Mouse (Mus musculus) heart, adult 2 months (tissue): ENCODE data around the gene Krt36. TPM values are rescaled to one million over a fixed set of nuclear protein-coding genes. Genes with fewer than 3 reads are reported as not detected.

Experiments
- DNase-seq, 2 experiments: peaks; one replicate each; pipeline ENCODE4 v3.0.0; 2021
- H3K27ac ChIP-seq: fragments of 200-600 bp; 2 replicates; pipeline ENCODE4 v1.8.1; 2022
- H3K27me3 ChIP-seq: fragments of 200-500 bp; 2 replicates; pipeline ENCODE4 v1.6.1; 2012; ENCODE audit warnings: mild to moderate bottlenecking, low read length, inconsistent platforms, mixed read lengths; ENCODE audit not compliant: control insufficient read depth, insufficient read depth
- H3K36me3 ChIP-seq: fragments of 200-500 bp; 2 replicates; pipeline ENCODE4 v1.6.1; 2012; ENCODE audit warnings: low read length, inconsistent platforms; ENCODE audit not compliant: control insufficient read depth, insufficient read depth
- H3K4me1 ChIP-seq: fragments of 200-500 bp; 2 replicates; pipeline ENCODE4 v1.6.1; 2011; ENCODE audit warnings: low read length; ENCODE audit not compliant: control insufficient read depth, insufficient read depth
- H3K4me3 ChIP-seq: fragments of 200-600 bp; 2 replicates; pipeline ENCODE4 v1.8.1; 2022
- H3K79me2 ChIP-seq: fragments of 200-500 bp; replicated peaks from 2 replicates; pipeline ENCODE4 v1.6.1; 2012; ENCODE audit warnings: mild to moderate bottlenecking, inconsistent platforms, low read length, moderate library complexity, mixed read lengths; ENCODE audit not compliant: control insufficient read depth, insufficient read depth
- H3K9ac ChIP-seq: fragments of 200-500 bp; 2 replicates; pipeline ENCODE4 v1.6.1; 2012; ENCODE audit warnings: low read depth, mild to moderate bottlenecking, control low read depth, inconsistent platforms, low read length, mixed read lengths
- CTCF ChIP-seq: fragments of 200-600 bp; IDR thresholded peaks from 2 replicates; pipeline ENCODE4 v1.8.1; 2022; ENCODE audit warnings: antibody characterized with exemption, mild to moderate bottlenecking, moderate library complexity
- EP300 ChIP-seq: fragments of 200-500 bp; IDR thresholded peaks from 2 replicates; pipeline ENCODE4 v1.6.1; 2011; ENCODE audit warnings: low read depth, low read length, control low read depth; ENCODE audit not compliant: insufficient read depth
- POLR2A ChIP-seq: fragments of 200-500 bp; IDR thresholded peaks from 2 replicates; pipeline ENCODE4 v1.6.1; 2011; ENCODE audit warnings: mild to moderate bottlenecking, low read depth, low read length, control low read depth; ENCODE audit not compliant: insufficient read depth
- whole genome bisulfite sequencing: fragments of 180-500 bp; shearing (Covaris S2); methylation state at CpG from one replicate; pipeline ENCODE4 v1.1.7; 2018; 5-methylcytosine and 5-hydroxymethylcytosine counted together
- intact Hi-C: fragments of 180-260 bp; cut with DNase I; formaldehyde crosslinking; loops from one replicate; pipeline ENCODE4 v1.15.1; 2025
- polyA plus RNA-seq: library from polyadenylated mRNA; depleted of rRNA; stranded (reverse); fragments of >200 nt; gene quantifications from 2 replicates; pipeline ENCODE4 v1.2.3, GENCODE M21; 2012; rRNA removed
- total RNA-seq, 2 experiments: library from RNA; stranded (reverse); gene quantifications; 2 replicates each; pipeline ENCODE4 v1.2.3; 2021

Krt36 gene
- total and polyA plus RNA-seq, 3 experiments: not detected

DNA sequence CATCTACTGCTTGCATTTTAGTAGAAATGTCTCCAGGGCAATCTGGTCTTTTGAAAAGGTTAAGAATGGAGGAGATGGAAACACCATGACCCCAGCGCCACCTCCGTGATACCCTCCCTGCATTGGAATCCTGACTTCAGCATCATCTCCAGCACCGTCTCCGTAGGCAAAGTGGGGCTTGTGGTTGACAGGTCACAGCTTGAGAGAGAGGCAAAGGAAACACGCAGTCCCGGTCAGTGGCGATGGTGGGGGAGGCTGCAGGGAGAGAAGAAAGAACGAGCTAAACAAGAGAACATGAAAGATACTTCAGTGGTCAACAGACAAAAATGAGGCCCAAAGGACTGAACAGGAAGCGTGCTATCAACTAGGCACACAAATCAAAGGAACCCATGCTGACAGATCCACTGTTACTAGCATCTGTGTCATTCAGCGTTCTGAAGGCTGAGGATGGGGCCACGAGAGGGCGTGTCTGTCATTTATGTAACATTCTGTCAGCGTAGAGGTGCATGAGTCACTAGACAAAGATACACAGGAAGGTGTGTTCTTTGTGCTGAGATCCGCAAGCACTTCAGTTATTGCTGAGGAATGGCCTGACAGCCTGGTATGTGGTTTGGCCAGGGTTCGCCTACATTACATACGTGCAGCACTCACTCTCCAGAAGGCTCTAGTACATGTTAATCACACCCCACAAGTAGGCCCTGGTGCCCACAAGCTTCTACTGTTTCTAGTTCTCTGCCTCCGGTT, 38.0 kb downstream of the Krt36 start:
- DNase-seq: no peak
- intact Hi-C loops: loop anchor here (5.0 kb wide), 1 partner anchor 100 kb away; no protein-coding TSS in a partner anchor
- Histone ChIP-seq H3K36me3 (no peaks in the 10 kb centered on the region), H3K79me2 (no peaks in the 10 kb centered on the region), H3K27ac (no peak overlapping the region), H3K4me1 (no peaks in the 10 kb centered on the region), H3K4me3 (no peak overlapping the region), H3K27me3 (no peaks in the 10 kb centered on the region), H3K9ac (no peak overlapping the region)
- 59% methylated on average over 17 of the region's 17 CpGs for WGBS
- TF ChIP-seq EP300: no peak
- no peak for TF ChIP-seq POLR2A
- no peak for TF ChIP-seq CTCF

DNA sequence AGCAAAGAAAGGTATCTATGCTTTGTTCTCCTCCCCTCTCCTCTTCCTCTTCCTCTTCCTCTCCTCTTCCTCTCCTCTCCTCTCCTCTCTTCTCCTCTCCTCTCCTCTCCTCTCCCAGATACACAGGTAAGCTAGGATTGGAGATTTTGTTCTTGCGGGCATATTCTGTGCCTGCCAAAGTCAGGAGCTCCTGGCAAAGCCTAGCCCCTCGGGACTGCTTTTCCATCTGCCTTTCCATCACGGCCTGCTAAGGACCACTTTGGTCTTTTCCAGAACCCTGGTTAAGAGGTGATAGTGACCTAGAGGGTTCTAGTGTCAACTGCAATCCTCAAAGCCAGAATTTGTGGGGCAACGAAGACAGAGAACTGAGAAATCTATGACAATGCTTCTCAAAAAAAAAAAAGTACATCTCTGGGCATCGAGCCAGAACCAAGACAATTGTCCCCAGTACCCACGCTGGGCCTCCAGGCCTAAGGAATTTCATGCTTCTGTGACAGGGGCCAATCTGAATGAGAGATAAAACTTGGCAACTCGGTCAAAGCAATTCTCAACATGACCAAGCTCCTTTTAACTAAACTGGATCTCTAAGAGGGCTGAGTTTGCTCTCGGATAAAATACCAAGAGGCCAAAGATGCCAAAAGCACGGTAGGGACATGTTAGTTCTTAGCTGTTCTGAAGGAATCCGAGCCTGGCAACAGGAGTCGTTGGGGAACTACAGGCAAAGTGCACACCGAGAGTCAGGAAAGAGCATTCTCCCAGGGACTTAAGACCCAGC, 39.0 kb downstream of the Krt36 start:
- TF ChIP-seq CTCF (no peak), EP300 (no peak), POLR2A (no peak)

DNA sequence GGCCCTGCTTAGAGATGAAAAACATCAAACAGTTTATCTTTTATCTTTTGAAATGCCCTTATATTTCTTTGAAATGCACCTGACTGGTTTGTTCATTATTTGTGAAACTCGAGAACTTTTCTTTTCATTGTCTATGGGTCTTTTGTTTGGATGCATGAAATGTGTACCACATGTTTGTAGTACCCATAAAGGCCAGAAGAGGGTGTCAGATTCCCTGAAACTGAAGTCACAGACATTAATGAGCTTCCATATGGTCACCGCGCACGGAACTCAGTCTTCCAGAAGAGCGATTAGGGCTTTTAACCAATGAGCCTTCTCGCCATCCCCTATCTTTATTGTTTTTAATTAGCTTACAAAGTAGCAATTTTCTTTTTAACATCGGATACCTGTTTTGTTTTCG, 46.6 kb downstream of the Krt36 start:
- Histone ChIP-seq H3K36me3 (no peaks in the 10 kb centered on the region), H3K79me2 (no peaks in the 10 kb centered on the region), H3K9ac (no peak overlapping the region), H3K27ac (no peak overlapping the region), H3K4me3 (no peak overlapping the region), H3K27me3 (no peaks in the 10 kb centered on the region), H3K4me1 (no peaks in the 10 kb centered on the region)
- 77% methylated on average over 8 of the region's 8 CpGs for WGBS
- DNase-seq: no peak
- TF ChIP-seq CTCF: peak; percentile 22
- TF ChIP-seq EP300: no peak
- intact Hi-C loops: no loop called here

More for the DNA sequence above, 39.0 kb downstream of the Krt36 start:
- no peaks in the 10 kb centered on the region for H3K79me2 ChIP-seq
- H3K27ac ChIP-seq: no peak overlapping the region
- H3K4me3 ChIP-seq: no peak overlapping the region
- H3K27me3 ChIP-seq: no peaks in the 10 kb centered on the region
- 31% methylated on average over 12 of the region's 12 CpGs for WGBS
- no peak overlapping the region for H3K9ac ChIP-seq
- no peaks in the 10 kb centered on the region for H3K4me1 ChIP-seq
- DNase-seq: no peak
- intact Hi-C loops: loop anchor here (5.0 kb wide), 1 partner anchor 101 kb away; no protein-coding TSS in a partner anchor
- no peaks in the 10 kb centered on the region for H3K36me3 ChIP-seq

DNA sequence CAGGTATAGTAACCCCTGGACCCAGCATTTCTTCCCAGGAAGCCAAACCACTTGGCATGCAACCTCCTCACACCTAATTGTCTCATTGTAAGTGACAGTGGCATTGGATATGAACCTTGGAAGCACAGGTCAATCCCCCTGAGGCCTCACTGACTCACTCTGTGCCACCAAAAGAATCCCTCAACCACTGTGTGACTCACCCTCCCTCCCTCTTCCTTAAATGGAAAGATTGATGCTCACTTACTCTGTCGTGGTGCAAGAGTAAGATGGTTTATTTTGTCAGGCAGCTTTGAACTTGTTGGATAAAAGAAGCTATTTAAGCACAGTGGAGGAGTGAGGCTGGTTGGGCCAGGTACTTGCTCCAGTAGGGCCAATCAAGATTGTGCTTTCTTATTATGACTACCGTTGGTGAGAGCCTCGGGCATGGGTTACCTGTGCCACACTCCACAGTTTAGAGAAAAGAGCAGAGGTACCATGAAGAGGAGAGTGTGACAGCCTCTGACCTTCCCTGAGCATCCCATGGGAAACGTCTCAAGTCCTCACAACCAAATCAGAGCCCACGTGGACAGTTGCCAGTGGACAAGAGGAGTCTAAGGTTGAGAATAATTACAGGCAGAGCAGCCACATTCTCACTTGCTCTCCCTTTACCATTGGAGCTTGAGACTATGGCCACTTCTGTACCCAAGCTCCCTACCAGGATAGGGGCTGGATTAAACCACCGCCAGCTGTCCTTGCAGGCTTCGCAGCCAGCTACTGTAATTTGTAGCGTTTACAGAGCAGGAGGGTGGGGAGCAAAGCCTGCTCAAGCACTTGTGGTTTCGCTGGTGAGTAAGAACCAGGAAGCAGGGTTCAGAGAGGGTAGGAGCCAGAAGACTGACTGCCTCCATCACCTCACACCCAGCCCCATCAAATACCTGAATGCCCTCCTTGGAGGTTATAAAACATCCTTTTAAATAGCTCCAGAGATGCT, 49.5 kb downstream of the Krt36 start:
- TF ChIP-seq POLR2A: no peak
- no peak for TF ChIP-seq EP300
- TF ChIP-seq CTCF: no peak
- Histone ChIP-seq H3K4me3 (no peak overlapping the region), H3K9ac (no peak overlapping the region), H3K79me2 (no peaks in the 10 kb centered on the region), H3K36me3 (no peaks in the 10 kb centered on the region), H3K27me3 (no peaks in the 10 kb centered on the region), H3K27ac (no peak overlapping the region), H3K4me1 (no peaks in the 10 kb centered on the region)
- no peak for DNase-seq
- intact Hi-C loops: no loop called here
- 59% methylated on average over 9 of the region's 9 CpGs for WGBS

Other genes with a start within 250 kb of the Krt36 start
- not detected for gene Gm11568, start 247.7 kb downstream of the Krt36 start, total RNA-seq
- not detected in 2 replicates for gene Gm11568, start 247.7 kb downstream of the Krt36 start, polyA plus RNA-seq
- not detected for gene Gm11559, start 241.2 kb downstream of the Krt36 start, total RNA-seq
- not detected in 2 replicates for gene Gm11559, start 241.2 kb downstream of the Krt36 start, polyA plus RNA-seq
- gene Krtap9-1, start 232.2 kb downstream of the Krt36 start, total RNA-seq: not detected
- gene Krtap9-1, start 232.2 kb downstream of the Krt36 start, polyA plus RNA-seq: not detected in 2 replicates
- gene Gm11567, start 226.4 kb downstream of the Krt36 start, total RNA-seq: not detected
- gene Gm11567, start 226.4 kb downstream of the Krt36 start, polyA plus RNA-seq: not detected in 2 replicates
- not detected for gene Krtap31-1, start 197.7 kb downstream of the Krt36 start, total RNA-seq
- not detected in 2 replicates for gene Krtap31-1, start 197.7 kb downstream of the Krt36 start, polyA plus RNA-seq
- not detected for gene Gm11565, start 190.9 kb downstream of the Krt36 start, total RNA-seq
- not detected in 2 replicates for gene Gm11565, start 190.9 kb downstream of the Krt36 start, polyA plus RNA-seq
- gene Krtap31-2, start 169.3 kb downstream of the Krt36 start, total RNA-seq: not detected
- gene Krtap31-2, start 169.3 kb downstream of the Krt36 start, polyA plus RNA-seq: not detected in 2 replicates
- gene Krtap9-5, start 157.2 kb downstream of the Krt36 start, total RNA-seq: not detected
- not detected in 2 replicates for gene Krtap9-5, start 157.2 kb downstream of the Krt36 start, polyA plus RNA-seq
- gene Krtap29-1, start 126.6 kb downstream of the Krt36 start, total RNA-seq: not detected
- gene Krtap29-1, start 126.6 kb downstream of the Krt36 start, polyA plus RNA-seq: not detected in 2 replicates
- gene Krtap16-1, start 119.0 kb downstream of the Krt36 start, total RNA-seq: not detected
- gene Krtap16-1, start 119.0 kb downstream of the Krt36 start, polyA plus RNA-seq: not detected in 2 replicates
- not detected for gene Krtap17-1, start 111.6 kb downstream of the Krt36 start, total RNA-seq
- not detected in 2 replicates for gene Krtap17-1, start 111.6 kb downstream of the Krt36 start, polyA plus RNA-seq
- not detected for gene Krt33a, start 89.4 kb downstream of the Krt36 start, total RNA-seq
- not detected in 2 replicates for gene Krt33a, start 89.4 kb downstream of the Krt36 start, polyA plus RNA-seq
- not detected for gene Krt33b, start 75.8 kb downstream of the Krt36 start, total RNA-seq
- not detected in 2 replicates for gene Krt33b, start 75.8 kb downstream of the Krt36 start, polyA plus RNA-seq
- not detected for gene Krt34, start 64.1 kb downstream of the Krt36 start, total RNA-seq
- gene Krt34, start 64.1 kb downstream of the Krt36 start, polyA plus RNA-seq: not detected in 2 replicates
- not detected for gene Krt31, start 55.1 kb downstream of the Krt36 start, total RNA-seq
- 0.08 TPM in 1 of 2 replicates, not detected in the other for gene Krt31, start 55.1 kb downstream of the Krt36 start, polyA plus RNA-seq
- gene Krt32, start 17.4 kb downstream of the Krt36 start, total RNA-seq: not detected
- not detected in 2 replicates for gene Krt32, start 17.4 kb downstream of the Krt36 start, polyA plus RNA-seq
- gene Krt35, start 9.4 kb downstream of the Krt36 start, total RNA-seq: not detected
- not detected in 2 replicates for gene Krt35, start 9.4 kb downstream of the Krt36 start, polyA plus RNA-seq
- gene Krt13, start 15.9 kb upstream of the Krt36 start, total RNA-seq: not detected
- not detected in 2 replicates for gene Krt13, start 15.9 kb upstream of the Krt36 start, polyA plus RNA-seq
- gene Krt15, start 30.3 kb upstream of the Krt36 start, total RNA-seq: under 1 TPM in 1 of 2 experiments, not detected in 1; 0.23 TPM
- 0.26 and 5.0 TPM in 2 replicates for gene Krt15, start 30.3 kb upstream of the Krt36 start, polyA plus RNA-seq
- gene Krt19, start 43.0 kb upstream of the Krt36 start, total RNA-seq: 1 to 10 TPM; 6.9 to 8.5 TPM
- 8.0 and 27.0 TPM in 2 replicates for gene Krt19, start 43.0 kb upstream of the Krt36 start, polyA plus RNA-seq
- not detected for gene Krt9, start 87.6 kb upstream of the Krt36 start, total RNA-seq
- gene Krt9, start 87.6 kb upstream of the Krt36 start, polyA plus RNA-seq: not detected in 2 replicates
- under 1 TPM in 1 of 2 experiments, not detected in 1; 0.31 TPM for gene Krt14, start 101.9 kb upstream of the Krt36 start, total RNA-seq
- gene Krt14, start 101.9 kb upstream of the Krt36 start, polyA plus RNA-seq: 0.44 and 0.47 TPM in 2 replicates
- not detected for gene Krt16, start 143.3 kb upstream of the Krt36 start, total RNA-seq
- not detected in 2 replicates for gene Krt16, start 143.3 kb upstream of the Krt36 start, polyA plus RNA-seq
- not detected for gene Krt17, start 155.4 kb upstream of the Krt36 start, total RNA-seq
- 0.61 TPM in 1 of 2 replicates, not detected in the other for gene Krt17, start 155.4 kb upstream of the Krt36 start, polyA plus RNA-seq
- not detected for gene Krt42, start 164.2 kb upstream of the Krt36 start, total RNA-seq
- gene Krt42, start 164.2 kb upstream of the Krt36 start, polyA plus RNA-seq: not detected in 2 replicates
- 1,000 to 10,000 TPM; 1,735 to 2,054 TPM for gene Eif1, start 214.3 kb upstream of the Krt36 start, total RNA-seq
- 195 and 341 TPM in 2 replicates for gene Eif1, start 214.3 kb upstream of the Krt36 start, polyA plus RNA-seq
- gene Gast, start 228.8 kb upstream of the Krt36 start, total RNA-seq: not detected
- not detected in 2 replicates for gene Gast, start 228.8 kb upstream of the Krt36 start, polyA plus RNA-seq